Mouse (Mus musculus): ENCODE measurements around the gene Zfp934.
"Not testable (repeated sequence)": the region's sequence is repeated elsewhere in the genome, so short reads cannot be mapped to it uniquely, and the experiment has no call there.

Gene Zfp934

GRCm38 (mm10) chr13:62571099-62571498, at the start of gene Zfp934:
Gene Zfp934 (minus strand): TSS chr13:62571199.
- not testable (repeated sequence) for DNase-seq (ENCODE audit: low read depth)

GRCm38 (mm10) chr13:62617449-62617848, 46.5 kb upstream of the Zfp934 start:
- not testable (repeated sequence) for DNase-seq (ENCODE audit: low read depth)

DNA sequence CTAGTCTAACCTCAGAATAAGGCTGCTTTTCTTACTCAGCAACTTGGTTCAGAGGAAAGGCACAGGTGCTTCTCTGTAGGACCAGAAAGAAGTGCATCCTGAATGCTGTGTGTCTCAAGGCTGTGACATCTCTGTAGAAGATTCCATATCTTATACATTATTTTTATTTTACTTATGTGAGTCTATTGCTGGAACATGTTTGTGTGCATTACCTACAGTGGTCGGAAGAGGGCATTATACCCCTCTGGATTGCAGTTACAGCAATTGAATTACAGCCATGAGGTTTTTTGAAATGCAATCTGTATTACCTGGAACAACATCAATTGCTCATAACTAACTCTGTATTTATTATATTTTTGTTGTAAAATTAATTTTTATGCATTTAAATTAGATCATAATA, 9.3 kb downstream of the Zfp934 start:
- not testable (repeated sequence) for DNase-seq (ENCODE audit: low read depth)

DNA sequence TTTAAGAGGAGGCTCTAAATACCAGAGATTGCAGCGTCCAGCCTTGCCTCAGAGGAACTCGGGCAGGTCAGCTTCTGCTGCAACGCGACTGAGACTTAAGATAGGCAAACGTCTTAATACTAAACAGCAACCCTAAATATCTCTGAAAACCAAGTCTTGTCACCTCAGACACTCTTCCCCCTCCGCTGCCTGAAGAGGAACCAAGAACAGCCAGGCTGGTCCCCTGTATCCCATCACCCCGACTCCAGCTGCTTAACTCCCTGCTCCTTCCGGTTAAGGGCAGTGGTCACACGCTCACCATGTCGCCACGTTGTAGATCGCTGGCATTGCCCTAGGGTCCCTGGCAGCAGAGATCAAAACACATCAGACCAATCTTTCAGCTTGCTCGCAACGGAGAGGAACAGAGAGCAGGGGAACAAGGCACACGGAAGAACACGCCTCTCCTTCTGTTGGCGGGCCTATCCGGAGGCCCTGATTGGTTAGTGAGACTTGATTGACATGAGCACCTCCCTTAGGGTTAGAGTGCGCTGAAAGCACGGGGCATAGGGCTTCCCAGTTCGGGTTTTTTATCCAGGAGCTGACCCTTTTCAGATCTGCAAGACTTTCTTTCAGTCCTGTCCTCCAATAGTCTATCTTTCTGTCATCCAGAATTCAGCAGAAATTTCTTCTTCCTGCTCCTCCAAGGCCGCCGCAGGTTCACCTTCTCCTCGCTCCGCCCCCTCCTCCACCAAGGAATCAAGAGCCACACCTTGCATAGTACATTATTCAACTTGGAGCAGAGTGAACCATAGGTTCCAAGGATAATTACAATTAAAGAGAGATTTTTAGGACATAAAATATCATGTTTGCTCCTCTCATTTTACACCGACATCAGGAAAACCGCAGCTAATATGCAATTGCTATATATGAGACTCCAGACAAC, 12.5 kb downstream of the Zfp934 start, which contains the start of gene Zfp935:
Gene Zfp935, minus strand, starts transcription at position 323 of the 922 bp plus-strand sequence.
- peak; percentile 15 for DNase-seq (ENCODE audit: low read depth)

GRCm38 (mm10) chr13:62530129-62530528, 40.9 kb downstream of the Zfp934 start:
- DNase-seq (ENCODE audit: low read depth): not testable (repeated sequence)

DNA sequence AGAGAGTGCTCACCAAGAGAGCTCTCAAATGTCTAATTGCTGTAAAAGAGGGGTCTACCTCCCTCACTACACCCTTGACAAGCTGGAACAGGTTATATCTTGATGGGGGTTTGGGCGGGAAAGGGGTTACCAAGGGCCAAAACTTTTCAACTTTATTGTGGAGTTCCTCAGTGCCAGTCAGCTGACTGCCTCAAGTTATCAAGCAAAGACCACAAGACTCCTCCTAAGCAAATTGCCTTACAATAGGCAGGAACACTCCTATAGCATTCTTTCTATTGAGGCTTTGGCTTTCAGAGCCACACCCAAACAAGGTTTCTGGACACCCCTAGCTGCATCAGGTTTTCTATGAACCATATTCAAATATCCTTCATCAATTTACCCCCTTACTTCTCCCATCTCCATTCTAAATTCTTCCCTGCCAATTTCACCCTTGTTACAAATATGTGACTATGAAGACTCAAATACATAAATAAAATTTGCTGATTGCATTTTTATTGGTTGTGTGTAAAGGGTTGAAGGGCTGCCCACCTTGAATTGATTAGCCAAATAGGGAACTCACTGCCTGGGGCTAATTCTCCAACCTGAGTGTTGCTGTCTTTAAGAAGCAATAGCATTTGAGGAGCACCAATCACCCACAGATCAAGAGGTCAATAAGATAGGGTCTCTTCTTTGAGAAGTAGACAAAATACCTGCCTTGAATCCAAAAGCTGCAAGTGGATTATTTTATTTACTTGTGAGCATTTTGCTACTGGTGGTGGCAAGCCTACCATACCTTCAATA, 60.2 kb downstream of the Zfp934 start:
- not testable (repeated sequence) for DNase-seq (ENCODE audit: low read depth)

- DNase-seq (ENCODE audit: low read depth): not testable (repeated sequence)
These were observed 98.3 kb downstream of the Zfp934 start for GRCm38 (mm10) chr13:62472661-62473060.

DNA sequence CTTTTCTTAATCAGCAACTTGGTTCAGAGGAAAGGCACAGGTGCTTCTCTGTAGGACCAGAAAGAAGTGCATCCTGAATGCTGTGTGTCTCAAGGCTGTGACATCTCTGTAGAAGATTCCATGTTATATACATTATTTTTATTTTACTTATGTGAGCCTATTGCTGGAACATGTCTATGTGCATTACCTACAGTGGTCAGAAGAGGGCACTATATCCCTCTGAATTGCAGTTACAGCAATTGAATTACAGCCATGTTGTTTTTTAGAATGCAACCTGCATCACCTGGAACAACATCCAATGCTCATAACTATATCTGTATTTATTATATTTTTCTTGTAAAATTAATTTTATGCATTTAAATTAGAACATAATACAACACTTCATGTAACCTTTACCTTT, 101.1 kb downstream of the Zfp934 start:
- DNase-seq (ENCODE audit: low read depth): peak; percentile 37

- peak; percentile 86 for DNase-seq (ENCODE audit: low read depth)
These were observed 104.3 kb downstream of the Zfp934 start, which contains the start of gene Gm49359 for GRCm38 (mm10) chr13:62466424-62467334. Gene Gm49359 (minus strand): TSS chr13:62466832.

Measured in c-Kit-positive CD71-positive TER-119-negative erythroid progenitor cells, embryonic 14.5 days (primary cell).